Mouse (Mus musculus) bone marrow, adult 2 months (tissue): Measurements from ENCODE around the gene Ikzf1. TPM values are rescaled to one million over a fixed set of nuclear protein-coding genes. Genes with fewer than 3 reads are reported as not detected.

ENCODE experiments used
- H3K27ac ChIP-seq: fragments of 200-500 bp; 2 replicates; pipeline ENCODE4 v1.5.1; 2012; ENCODE audit warnings: low read depth, mild to moderate bottlenecking, control low read depth, inconsistent platforms, low read length; ENCODE audit not compliant: control insufficient read depth, poor library complexity, insufficient read depth
- H3K4me1 ChIP-seq: fragments of 200-500 bp; 2 replicates; pipeline ENCODE4 v1.6.1; 2011; ENCODE audit warnings: low read length; ENCODE audit not compliant: control insufficient read depth, insufficient read depth
- H3K4me3 ChIP-seq: fragments of 200-500 bp; replicated peaks from 2 replicates; pipeline ENCODE3; 2011; ENCODE audit warnings: mild to moderate bottlenecking, low read depth, low read length, control low read depth; ENCODE audit not compliant: control insufficient read depth
- CTCF ChIP-seq: fragments of 200-500 bp; IDR thresholded peaks from 2 replicates; pipeline ENCODE4 v1.5.1; 2011; ENCODE audit warnings: low read length, control low read depth; ENCODE audit not compliant: control insufficient read depth, insufficient read depth
- POLR2A ChIP-seq: fragments of 200-500 bp; IDR thresholded peaks from 2 replicates; pipeline ENCODE4 v1.6.1; 2011; ENCODE audit warnings: low read depth, mild to moderate bottlenecking, control low read depth, low read length, borderline replicate concordance; ENCODE audit not compliant: control insufficient read depth
- WGBS: fragments of 180-500 bp; shearing (Covaris S2); methylation state at CpG from one replicate; pipeline ENCODE4 v1.1.7; 2018; 5-methylcytosine and 5-hydroxymethylcytosine counted together
- polyA plus RNA-seq: library from polyadenylated mRNA; stranded (reverse); fragments of >200 nt; gene quantifications from 2 replicates; pipeline ENCODE4 v1.2.4, GENCODE M21; 2011; ENCODE audit warnings: low replicate concordance; ENCODE audit not compliant: missing spikeins, insufficient read depth, insufficient read length

The Ikzf1 gene
- polyA plus RNA-seq, 1 experiment: 38.1 TPM

GRCm38 (mm10) chr11:11719748-11720147 lies 34.9 kb downstream of the Ikzf1 start:
- TF ChIP-seq CTCF: no peak
- TF ChIP-seq POLR2A: no peak
- 48% methylated on average over 5 of the region's 5 CpGs for WGBS
- Histone ChIP-seq H3K4me3 (no peak overlapping the region), H3K4me1 (peaks cover 6% of the 10 kb centered on the region), H3K27ac (peak overlapping the region; percentile 14; the same call in 1 of the 2 replicates)

DNA sequence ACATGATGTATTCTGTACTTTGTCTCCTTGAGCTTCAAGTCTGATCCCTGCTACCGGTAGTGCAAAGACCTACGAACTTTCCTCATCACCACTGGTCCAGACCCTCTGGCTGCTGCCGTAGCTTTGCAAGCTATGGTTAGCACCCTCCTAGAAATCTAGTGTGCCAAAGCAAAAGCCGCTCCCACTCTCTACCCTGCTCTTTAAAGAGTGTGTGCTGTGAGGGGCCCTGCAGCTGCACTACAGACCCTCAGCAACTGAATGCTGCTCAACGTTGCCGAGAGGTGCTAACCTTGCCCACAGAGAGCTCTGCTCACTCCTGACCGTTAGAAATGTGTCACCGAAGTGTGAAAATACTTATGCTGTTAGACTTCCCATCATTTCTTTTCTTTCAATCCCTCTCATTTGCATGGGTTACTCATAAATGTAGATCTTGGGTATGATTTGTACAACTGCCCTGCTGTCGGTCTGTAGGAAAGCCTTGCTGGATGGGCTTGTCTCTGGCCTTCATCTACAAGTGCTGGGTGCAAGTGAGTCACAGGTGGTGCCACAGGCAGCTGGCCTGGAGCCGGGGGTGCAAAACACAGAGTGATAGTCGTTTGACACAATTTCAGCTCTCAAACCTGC lies 40.6 kb downstream of the Ikzf1 start:
- TF ChIP-seq POLR2A: no peak
- no peak for TF ChIP-seq CTCF
- 66% methylated on average over 11 of the region's 11 CpGs for WGBS
- Histone ChIP-seq H3K4me1 (peaks cover 23% of the 10 kb centered on the region), H3K27ac (peak overlapping the region; percentile 55), H3K4me3 (no peak overlapping the region)

DNA sequence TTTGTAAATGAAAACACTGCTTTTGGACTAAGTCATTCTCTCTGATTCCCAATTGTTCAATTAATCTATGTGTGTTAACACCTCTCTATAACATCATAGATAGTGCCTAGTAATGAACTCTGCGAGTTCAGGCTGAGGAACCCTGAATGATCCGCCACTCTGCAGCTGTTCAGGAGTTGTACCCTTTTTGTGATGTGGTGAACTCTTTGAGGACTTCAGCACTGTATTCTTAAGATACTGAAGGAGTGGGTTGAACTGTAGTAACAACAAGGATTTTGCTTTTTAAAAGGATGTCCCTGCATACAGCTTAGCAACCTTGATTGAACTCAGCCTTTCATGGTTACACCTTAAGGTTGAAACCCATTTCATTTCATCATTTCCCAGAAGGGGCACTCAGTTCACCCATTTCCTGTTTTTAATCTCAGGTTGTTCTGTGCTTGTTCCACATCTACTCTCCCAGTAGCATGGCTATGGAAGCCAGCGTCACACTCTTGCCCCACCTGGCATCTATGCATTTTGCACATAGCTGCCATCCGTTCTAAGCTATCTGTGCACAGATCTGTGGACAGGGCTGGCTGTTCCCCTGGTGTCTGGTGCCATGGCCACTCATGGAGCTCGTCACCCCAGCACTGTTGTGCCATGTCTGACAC lies 41.2 kb downstream of the Ikzf1 start:
- 54% methylated on average over 5 of the region's 5 CpGs for WGBS
- Histone ChIP-seq H3K4me3 (no peak overlapping the region), H3K27ac (peak overlapping the region; percentile 55), H3K4me1 (peaks cover 26% of the 10 kb centered on the region)
- TF ChIP-seq POLR2A (no peak), CTCF (no peak)

DNA sequence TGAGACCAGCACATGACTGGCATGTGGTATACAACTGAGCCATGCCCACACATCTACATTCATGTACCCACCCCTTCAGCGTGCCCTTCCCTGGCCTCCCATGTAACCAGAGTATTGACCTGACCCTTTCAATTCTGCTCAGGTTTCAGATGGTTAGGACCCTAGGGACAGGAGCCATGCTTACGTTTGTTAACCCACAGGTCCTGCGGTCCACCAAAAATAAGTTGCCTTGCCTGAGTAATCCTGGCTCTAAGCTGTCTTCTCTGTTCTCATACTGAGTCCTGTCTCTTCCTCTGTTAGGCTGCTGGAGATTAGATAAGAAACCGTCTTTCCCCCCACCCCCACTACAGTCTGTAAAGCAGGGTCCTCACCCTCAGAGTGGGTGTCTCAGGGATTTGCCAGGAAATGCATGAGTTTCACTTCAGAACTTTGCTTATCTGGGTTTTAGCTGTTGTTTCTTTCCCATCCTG lies 42.0 kb downstream of the Ikzf1 start:
- Histone ChIP-seq H3K27ac (0 out of 2 replicates have a peak overlapping the region, but pooled peaks have one; percentile 49), H3K4me1 (peaks cover 26% of the 10 kb centered on the region), H3K4me3 (no peak overlapping the region)
- WGBS: 67% methylated on average over 4 of the region's 4 CpGs
- no peak for TF ChIP-seq POLR2A
- no peak for TF ChIP-seq CTCF

DNA sequence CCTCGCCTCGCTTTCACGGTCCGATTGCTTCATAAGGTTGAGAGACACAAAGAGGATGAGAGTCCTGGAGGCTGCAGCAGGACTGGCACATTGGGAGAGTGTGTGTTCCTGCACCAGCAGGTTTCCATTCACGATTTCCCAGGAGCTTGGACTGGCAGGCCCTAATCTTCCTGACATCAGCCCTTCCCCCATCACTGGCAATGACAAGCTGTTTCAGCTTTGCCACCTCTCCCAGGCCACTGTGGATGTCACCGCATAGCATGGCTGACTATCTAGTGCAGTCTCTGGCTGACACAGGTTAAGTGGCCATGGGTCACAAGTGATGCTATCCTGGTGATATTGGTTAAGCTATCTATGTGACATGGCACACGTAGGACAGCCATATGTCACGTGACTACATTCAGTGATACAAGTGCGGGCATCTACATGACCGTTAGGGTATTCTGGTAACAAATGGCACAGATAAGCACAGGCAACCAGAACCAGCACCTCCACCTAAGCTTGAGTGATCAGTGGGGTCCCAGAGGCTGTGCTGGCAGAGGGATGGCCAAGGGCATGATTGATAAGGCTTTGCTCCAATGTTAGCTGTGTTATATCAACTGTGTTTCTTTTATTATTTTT lies 43.2 kb downstream of the Ikzf1 start:
- WGBS: 65% methylated on average over 10 of the region's 10 CpGs
- Histone ChIP-seq H3K4me1 (peaks cover 28% of the 10 kb centered on the region), H3K27ac (0 out of 2 replicates have a peak overlapping the region, but pooled peaks have one; percentile 2), H3K4me3 (no peak overlapping the region)
- TF ChIP-seq POLR2A: no peak

- WGBS: 64% methylated on average over 6 of the region's 6 CpGs
- peak overlapping the region; percentile 69 for H3K27ac ChIP-seq
- no peak overlapping the region for H3K4me3 ChIP-seq
- H3K4me1 ChIP-seq: peaks cover 31% of the 10 kb centered on the region
- TF ChIP-seq CTCF (no peak), POLR2A (peak; percentile 18; the same call in 1 of the 2 replicates)
These were observed 44.4 kb downstream of the Ikzf1 start for GRCm38 (mm10) chr11:11729216-11729615.

GRCm38 (mm10) chr11:11730062-11730461 lies 45.3 kb downstream of the Ikzf1 start:
- H3K4me3 ChIP-seq: no peak overlapping the region
- H3K4me1 ChIP-seq: peaks cover 34% of the 10 kb centered on the region
- TF ChIP-seq POLR2A: no peak
- TF ChIP-seq CTCF: no peak
- peak overlapping the region; percentile 51; the same call in 1 of the 2 replicates for H3K27ac ChIP-seq
- WGBS: 9% methylated on average over 1 of the region's 1 CpGs

GRCm38 (mm10) chr11:11731727-11732126 lies 46.9 kb downstream of the Ikzf1 start:
- 69% methylated on average over 1 of the region's 1 CpGs for WGBS
- Histone ChIP-seq H3K4me1 (peaks cover 29% of the 10 kb centered on the region), H3K27ac (no peak overlapping the region), H3K4me3 (no peak overlapping the region)
- TF ChIP-seq CTCF (no peak), POLR2A (no peak)
